Mouse (Mus musculus): ENCODE data around the gene Stat5b.

The Stat5b gene

DNA sequence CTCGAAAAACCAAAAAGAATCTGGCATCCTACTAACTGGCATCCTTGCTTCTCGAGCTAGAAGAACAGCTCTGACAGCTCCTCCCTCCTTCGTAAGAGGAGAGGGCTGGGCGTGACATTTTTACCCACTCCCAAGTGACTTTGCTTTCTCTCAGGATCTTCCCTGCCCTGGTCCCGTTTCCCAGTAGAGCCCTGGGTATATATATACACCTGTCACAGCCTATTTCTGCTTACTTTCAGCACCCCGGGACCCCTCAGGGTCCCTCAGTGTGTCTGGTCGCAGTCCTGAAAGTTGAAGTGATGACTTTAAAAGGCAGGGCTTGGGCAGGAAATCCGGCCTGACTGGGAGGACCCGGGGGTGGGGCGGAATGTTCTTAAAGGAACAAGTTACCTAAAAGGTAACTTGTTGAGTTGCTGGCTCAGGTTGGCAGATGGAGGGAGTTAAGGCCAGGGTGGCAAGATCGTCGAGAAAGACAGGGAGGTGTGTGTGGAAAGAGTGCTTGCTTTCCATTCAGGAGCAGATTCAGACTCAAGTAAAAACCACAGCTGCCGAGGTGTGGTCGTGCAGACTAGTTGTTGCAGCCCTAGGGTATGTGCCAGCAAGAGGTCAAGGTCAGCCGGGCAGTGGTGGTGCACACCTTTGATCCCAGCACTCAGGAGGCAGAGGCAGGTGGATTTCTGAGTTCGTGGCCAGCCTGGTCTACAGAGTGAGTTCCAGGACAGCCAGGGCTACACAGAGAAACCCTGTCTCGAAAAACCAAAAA, 79.7 kb downstream of the Stat5b start, which contains the start of gene Ghdc:
TSS of gene Ghdc (minus strand) at position 312 of the 763 bp plus-strand sequence.
- DNase-seq (ENCODE audit: inconsistent ontology term): peak; percentile 85

DNA sequence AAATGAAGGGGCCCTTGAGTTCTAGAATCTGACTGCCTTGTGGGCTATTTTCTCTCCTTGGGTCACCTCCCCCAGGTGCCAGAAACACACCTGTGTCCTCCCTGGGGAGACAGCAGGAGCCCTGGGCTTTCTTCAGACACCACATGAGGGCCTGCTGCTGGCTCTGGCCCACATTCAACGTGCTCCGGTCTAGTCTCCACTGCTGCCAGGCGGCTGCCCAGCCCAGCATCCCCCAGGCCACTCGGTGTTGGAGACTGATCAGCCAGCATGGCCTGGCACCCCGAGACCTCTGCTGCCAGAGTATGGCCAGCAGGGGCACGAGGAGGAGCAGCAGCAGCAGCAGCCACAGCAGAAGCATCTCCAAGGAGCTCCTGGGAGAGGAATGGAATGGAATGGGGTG, 80.5 kb downstream of the Stat5b start:
- DNase-seq (ENCODE audit: inconsistent ontology term): no peak

DNA sequence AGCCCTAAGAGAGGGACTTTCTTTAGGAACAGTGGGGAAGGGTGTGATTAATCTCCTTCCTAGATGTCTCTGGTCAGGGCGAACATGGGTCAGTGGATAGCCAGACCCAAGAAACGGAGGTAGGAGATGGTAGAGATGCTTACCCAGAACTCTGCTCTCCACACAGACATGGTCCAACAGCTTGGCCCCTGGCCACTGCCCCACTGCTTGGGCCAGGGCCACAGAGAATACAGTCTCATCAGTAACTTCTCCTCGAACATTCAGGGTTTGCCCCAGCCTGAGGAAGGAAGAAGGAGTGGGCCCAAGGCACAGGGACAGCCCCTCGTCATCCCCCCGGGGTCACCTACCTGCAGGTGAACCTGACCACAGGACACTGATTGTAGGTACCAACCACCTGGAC, 82.7 kb downstream of the Stat5b start:
- no peak for DNase-seq (ENCODE audit: inconsistent ontology term)

DNA sequence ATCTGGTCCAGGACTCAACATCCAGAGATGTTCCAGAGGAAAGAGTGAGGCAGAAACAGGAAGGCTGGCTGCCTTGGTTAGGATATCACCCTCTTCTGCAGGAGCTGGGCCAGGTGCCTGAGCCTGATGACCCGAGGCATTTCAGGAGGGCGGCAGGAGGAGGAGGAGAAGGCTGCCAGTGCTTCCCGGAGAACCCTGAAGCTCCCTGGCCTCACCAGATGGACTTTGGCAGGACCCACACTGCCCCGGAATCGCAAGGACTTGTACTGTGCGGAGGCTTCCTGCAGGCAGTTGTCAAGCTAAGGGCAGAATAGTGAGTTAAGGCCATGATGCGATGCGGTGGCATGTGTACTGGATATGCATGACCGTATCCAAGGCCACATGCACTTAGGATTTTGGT, 83.8 kb downstream of the Stat5b start:
- no peak for DNase-seq (ENCODE audit: inconsistent ontology term)

DNA sequence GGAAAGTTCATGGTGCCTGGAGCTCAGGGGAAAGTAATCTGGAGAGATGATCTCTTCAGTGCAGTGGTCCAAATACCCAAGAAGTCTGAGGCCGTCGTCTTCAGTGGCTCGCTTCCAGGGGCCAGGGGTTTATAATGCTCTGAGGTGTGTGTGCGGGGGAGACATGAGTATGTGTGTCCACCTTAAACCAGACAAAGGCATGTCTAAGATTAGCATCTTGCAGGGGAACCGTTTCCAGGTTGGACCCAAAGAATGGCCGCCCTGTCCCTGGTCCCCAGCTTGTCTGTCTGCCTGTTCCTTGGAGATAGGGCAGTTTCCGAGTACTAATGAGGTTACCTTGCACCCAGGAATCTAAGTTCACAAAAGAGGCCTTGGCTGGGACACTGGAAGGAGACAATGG, 87.7 kb downstream of the Stat5b start, which contains the start of gene Hcrt:
TSS of gene Hcrt (minus strand) at position 101 of the 400 bp plus-strand sequence.
- no peak for DNase-seq (ENCODE audit: inconsistent ontology term)

DNA sequence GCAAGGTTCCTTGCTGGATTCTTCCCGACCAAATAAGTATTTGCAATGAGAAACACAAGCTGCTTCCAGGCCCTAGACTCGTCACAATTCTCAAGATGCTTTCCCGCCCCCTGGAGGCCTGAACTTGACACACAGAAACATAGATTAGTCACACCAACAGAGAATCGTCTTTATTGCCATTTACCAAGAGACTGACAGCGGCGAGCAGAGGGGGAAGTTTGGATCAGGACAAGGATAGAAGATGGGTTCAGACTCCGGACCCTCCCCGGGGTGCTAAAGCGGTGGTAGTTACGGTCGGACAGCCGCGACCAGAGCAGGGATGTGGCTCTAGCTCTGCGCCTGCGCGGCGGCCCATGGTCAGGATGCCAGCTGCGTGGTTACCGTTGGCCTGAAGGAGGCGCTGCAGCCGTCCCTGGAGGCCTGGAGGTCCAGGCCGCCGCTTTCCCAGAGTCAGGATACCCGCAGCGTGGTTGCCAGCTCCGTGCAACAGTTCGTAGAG, 88.9 kb downstream of the Stat5b start:
- peak; percentile 87 for DNase-seq (ENCODE audit: inconsistent ontology term)

DNA sequence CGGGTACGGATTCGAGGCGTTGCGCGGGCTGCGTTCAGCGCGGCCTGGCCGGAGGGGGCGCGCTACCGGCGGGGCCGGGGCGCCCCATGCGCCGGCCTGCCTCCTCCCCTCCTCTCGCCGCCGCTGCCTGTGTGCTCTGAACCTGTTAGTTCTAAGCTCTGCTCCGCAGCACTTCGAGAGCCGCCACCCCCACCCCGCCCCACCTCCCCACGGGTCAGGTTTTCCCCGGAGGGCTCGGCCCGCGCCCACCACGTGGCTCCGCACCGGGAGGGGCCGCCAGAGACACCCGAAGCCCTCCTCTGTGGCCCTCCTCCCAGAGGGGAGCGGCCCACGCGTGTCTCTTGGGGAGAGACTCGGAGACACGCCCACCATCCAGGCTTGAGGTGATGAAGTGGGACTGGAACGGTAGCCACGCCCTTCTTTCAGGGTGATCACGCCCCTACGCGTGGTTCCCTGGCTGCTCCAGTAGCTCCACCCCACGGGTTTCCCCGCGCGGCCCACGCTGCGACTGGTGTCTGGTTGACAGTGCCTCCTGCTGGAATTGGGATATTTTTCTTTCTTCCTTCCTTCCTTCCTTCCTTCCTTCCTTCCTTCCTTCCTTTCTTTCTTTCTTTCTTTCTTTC, 90.8 kb downstream of the Stat5b start, which contains the start of gene Kcnh4:
TSS of gene Kcnh4 (minus strand) at position 332 of the 623 bp plus-strand sequence.
- peak; percentile 78 for DNase-seq (ENCODE audit: inconsistent ontology term)

DNA sequence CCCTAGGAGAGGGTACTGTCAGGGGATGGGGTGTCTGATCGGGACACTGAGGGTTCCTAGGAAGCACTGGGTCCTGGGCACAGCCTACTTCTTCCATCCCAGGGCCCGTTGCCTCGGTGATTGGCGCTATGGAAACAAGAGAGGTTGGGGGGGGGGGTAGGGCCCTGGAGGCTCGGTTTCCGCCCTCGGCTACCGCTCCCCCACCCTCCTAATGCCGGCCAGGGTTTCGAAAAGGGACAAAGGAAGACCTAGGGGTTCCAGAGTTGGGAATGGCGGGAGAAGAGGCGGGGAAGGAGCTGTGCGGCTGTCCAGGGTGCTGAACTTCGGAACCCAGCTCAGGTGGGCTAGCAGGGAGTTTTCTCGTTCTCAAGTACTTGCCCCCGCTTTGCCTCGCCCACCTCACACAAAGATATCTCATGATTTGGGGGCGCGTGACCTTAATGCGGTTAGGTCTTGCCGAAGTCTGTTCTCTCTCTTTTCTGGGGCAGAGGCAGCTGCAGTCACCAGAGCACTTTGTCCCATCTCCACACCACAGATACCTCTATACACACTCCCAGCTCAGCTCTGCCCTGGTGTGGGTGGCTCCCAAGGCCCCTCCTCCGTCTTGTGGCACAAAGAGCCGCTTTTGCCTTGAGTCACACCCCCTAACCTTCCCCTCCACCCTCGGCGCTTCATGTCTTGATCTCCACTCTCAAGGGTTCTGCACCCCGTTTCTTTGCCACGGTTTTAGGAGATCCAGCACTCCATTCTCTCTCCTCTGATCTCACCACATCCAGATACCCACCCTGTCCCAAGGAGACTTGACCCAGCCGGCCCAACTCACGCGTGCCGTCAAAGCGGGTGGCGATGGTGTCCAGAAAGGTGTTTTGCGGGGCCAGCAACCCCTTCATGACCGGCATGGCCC, 91.6 kb downstream of the Stat5b start:
- peak; percentile 60 for DNase-seq (ENCODE audit: inconsistent ontology term)

DNA sequence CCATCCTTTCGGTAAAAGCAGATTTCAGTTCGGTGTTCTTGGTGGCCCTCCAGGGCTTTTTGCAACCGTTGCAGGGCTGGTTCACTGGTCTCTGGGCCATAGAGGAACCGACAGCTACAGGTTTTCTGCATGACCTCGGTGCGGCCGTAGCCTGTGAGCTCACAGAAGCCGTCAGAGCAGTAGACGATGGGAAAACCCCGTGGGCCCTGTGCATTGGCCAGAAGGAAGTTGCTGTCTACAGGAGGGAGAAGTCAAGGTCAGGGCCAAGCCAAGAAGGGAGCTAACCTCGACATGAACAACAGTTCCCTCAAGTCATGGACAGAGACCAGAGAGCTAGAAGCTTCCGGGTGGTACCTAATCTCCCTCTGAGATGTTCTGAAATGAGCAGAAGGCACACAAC, 93.0 kb downstream of the Stat5b start:
- DNase-seq (ENCODE audit: inconsistent ontology term): no peak

DNA sequence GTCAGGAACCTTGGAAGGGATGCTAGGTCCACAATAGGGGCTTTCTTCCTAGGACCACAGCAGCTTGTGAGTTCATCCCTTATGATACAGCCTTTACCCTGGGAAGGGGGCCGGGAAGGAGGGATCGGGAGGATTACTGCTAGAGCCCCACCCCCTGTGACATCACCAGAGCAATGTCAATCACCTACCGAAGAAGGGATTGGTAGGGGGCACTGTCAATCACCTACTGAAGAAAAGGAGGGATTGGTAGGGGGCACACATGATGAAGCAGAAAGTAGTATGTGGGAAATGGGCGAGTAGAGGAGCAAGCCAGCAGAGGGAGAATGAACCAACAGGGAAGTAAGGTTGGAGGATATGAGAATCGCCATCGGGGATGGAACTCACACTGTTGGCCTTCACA, 94.0 kb downstream of the Stat5b start:
- DNase-seq (ENCODE audit: inconsistent ontology term): no peak

DNA sequence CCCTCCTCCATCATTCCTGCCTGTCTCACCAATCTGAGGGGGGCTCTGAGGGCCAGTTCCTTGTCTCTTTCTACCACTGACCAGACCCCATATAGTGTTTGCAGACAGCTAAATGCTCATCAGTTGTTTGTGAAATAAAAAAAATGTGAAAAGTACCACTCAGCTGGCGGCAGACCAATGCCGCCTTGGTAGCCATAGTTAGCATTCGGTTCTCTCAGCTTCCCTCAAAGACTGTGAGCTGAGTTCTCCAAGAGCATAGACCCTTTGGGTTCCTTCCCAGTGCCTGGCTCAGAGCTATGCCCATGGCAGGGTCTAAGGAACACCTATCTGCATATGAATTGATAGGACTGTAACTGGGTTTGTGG, 95.8 kb downstream of the Stat5b start:
- no peak for DNase-seq (ENCODE audit: inconsistent ontology term)

DNA sequence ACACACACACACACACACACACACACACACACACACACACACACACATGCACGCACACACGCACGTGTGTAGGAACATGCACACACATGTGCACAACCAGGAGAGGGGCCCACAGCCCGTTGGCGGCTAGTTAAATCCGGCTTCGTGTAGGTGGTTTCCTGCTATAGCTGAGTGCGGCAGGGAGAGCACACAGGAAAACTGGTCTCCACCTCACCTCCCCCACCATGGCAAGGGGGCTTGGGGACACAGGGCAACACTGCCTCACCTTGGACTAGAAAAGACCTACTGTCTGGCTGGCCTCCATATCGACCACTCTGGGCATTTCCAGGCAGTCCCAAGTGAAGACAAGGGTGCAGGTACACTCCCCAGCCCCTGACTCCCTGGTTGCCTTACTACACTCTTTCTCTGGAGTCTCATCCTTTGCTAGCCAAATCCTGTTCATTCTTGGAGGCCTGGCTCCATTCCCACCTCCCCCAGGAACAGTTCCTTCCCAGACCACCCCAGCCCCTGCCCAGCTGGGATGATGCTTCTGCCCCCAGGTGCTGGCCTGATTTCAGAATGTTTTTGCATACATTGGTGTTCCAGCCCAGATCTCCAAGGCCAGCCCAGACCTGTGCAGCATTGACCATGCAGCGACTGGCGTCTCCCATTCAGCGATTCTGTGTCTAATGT, 96.4 kb downstream of the Stat5b start:
- no peak for DNase-seq (ENCODE audit: inconsistent ontology term)

DNA sequence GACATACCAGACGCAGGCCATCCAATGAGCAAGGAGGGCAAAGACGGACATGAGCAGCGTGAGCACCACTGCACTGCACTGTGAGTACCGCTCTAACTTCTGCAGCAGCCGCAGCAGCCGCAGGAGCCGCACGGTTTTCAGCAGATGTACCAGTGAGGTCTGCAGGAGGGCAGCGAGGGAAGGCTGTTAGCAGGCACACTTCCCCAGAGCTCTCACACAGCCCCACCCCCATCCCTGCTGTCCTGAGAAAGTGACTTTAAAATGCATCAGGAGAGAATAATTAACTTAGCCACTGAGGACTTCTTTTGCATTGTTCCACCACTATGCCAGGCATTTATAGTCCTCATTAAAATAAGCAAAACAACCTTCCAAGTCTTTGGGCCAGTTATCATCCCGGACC, 98.2 kb downstream of the Stat5b start:
- DNase-seq (ENCODE audit: inconsistent ontology term): no peak

DNA sequence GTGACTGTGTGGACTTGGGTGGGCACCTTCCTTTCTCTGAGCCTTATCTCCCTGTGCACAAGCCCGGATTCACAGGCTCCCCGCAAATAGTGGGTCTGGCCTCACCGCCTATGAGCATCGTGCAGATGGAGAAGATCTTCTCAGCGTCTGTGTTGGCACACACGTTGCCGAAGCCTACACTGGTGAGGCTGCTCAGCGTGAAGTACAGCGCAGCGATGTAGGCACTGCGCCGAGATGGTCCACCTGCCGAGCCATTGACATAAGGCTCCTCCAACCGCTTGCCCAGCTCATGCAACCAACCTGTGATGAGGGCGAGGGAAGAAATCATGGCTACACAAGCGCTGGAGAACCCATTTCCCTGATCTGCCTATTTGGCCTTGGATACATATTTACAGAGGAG, 100.4 kb downstream of the Stat5b start:
- DNase-seq (ENCODE audit: inconsistent ontology term): no peak

DNA sequence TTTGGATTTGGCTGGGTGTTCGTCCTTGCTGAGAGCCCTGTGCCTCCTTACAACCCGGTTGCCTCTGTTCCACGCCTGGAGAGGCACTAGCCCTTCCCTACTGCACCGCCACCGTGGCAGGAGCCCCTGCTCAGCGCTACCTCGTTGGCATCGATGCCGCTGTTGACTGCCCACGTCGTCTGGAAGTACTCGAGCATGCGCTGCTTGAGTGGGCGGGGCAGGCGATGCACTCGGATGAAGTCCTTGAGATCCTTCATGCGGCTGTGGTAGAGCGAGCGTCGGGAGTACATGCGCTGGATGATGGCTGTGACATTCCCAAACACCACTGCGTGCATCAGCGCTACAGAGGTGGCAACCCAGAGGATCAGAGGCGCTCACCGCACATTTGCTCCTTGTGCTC, 101.1 kb downstream of the Stat5b start:
- no peak for DNase-seq (ENCODE audit: inconsistent ontology term)

DNA sequence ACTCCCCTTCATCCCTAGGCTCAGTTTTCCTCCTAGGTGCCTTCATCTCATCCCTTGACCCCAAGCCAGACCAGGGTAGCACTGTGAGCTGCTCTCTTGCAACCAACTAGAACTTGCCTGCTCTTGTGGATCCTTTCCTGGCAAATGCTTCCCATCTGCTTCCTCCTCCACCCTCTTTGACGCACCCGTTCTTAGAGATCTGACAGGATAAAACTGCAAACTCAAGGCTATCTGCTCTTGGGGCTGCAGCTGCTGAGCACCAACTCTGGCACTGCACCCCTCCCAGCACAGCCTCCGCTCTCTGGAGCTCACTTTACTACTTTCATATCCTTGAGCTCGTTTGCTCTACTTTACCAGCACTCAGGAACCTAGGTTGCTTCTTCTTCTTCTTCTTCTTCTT, 101.9 kb downstream of the Stat5b start:
- no peak for DNase-seq (ENCODE audit: inconsistent ontology term)

DNA sequence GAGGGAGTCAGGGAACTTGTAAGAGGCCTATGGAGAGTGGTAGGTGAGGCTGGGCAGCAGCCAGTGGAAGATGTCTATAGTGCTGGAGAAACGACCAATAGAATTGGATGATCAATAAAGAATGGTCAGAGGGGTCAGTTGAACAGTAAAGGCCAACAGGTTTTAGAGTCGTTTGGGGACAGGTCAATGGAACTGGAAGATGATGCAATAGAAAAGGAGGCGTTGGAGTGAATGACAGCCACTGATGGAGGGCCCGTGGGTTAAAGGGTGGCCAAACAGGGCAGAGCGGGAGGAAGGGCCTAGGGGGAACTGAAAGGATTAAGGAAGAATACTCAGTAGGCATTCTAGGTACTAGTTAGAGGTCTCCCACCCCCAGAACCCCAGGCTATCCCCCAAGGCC, 103.4 kb downstream of the Stat5b start:
- no peak for DNase-seq (ENCODE audit: inconsistent ontology term)

DNA sequence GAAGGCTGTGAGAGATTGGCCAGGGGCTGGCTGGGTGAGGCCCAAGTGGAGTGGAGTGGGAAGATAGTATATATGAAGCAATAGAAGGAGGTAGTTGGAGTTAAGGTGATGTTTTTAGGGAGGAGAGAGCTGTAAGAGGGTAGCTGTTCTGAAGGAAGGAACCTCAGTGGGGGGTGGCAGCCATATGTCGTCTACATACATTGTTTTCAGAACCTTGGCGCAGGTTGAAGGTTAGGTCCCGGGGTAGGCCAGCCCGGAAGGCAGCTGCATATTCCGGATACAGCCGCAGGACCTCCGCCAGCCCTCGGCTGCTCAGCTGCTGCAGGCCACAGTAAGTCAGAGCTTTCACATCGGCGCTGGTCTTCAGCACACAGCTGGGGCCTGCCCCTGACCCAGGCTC, 104.0 kb downstream of the Stat5b start:
- no peak for DNase-seq (ENCODE audit: inconsistent ontology term)

DNA sequence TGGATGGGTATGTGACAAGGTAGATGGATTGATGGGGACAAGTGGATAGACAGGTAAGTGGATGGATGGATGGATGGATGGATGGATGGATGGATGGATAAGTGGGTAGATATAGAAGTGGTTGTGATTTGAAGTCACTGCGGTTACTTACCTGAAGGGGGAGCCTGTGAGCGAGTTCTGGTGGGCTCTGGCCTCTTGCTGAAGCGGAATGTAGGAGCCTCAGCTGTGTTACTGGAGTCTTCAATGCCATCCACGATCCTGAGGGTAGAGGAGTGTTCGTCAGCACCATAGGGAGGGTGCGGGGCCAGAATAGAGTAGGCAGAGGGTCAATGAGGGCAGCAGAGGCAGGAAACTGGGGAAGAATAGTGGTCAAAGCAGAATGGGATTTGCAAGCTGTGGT, 105.4 kb downstream of the Stat5b start:
- DNase-seq (ENCODE audit: inconsistent ontology term): no peak

DNA sequence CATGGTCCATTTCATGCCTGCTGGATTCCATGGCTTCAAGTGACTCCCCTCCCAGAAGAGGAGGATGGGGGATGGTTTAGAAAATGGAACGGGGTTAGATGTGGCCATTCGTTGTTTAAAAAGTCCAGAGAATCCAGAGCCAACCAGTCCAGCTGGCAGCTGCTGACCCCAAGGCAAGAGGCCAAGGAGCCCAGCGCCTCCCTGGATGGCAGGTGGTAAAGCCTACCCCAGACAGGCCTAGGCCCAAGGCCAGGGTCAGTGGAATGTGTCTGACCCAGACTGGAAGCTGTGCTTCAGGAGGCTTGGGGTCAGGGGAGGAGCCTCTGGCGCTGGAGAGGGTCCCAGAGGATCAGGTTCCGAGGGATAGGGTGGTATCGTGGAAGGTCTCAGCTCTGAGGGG, 109.2 kb downstream of the Stat5b start:
- no peak for DNase-seq (ENCODE audit: inconsistent ontology term)

DNA sequence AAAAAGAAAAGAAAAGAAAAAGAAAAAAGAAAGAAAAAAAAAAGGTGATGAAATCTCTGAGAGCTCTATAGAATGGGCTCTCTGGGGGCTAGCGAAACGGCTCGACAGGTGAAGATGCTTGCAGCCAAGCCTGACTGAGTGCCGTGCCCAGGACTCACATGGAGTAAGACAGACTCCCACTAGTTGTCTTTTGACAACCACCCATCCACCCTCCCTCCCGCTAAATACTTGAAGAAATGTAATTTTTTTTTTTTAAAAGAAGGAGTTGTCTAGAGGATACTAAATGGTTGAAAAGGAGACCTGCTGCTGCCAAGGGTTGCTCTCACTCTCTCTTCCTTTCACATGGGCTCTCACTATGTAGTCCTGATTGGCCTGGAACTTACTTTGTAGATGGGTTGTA, 111.8 kb downstream of the Stat5b start:
- DNase-seq (ENCODE audit: inconsistent ontology term): no peak

Measured in Muller cell, postnatal 12 days (primary cell).